Mouse (Mus musculus): ENCODE results near the gene Cdr1. TPM values are rescaled to one million over a fixed set of nuclear protein-coding genes. Genes with fewer than 3 reads are reported as not detected.

The Cdr1 gene
- polyA plus RNA-seq (2012; rRNA removed): not detected in 2 replicates

GRCm38 (mm10) chrX:61185458-61185857 is at the start of gene Cdr1:
TSS of gene Cdr1 (minus strand) at chrX:61185558.

